Mouse (Mus musculus) brain, embryonic 14.5 days (tissue): ENCODE measurements around the gene Nxpe5.

Experiments used
- CTCF ChIP-seq: fragments of 200-500 bp; IDR thresholded peaks from 2 replicates; pipeline ENCODE4 v1.5.1; 2012; ENCODE audit warnings: inconsistent platforms, mild to moderate bottlenecking, moderate library complexity, borderline replicate concordance; ENCODE audit not compliant: insufficient read depth, insufficient read length; ENCODE audit errors: extremely low read depth
- POLR2A ChIP-seq: fragments of 200-500 bp; IDR thresholded peaks from 2 replicates; pipeline ENCODE4 v1.6.1; 2012; ENCODE audit warnings: mild to moderate bottlenecking, inconsistent platforms, borderline replicate concordance; ENCODE audit not compliant: poor library complexity, insufficient read depth, insufficient read length, severe bottlenecking; ENCODE audit errors: extremely low read depth

DNA sequence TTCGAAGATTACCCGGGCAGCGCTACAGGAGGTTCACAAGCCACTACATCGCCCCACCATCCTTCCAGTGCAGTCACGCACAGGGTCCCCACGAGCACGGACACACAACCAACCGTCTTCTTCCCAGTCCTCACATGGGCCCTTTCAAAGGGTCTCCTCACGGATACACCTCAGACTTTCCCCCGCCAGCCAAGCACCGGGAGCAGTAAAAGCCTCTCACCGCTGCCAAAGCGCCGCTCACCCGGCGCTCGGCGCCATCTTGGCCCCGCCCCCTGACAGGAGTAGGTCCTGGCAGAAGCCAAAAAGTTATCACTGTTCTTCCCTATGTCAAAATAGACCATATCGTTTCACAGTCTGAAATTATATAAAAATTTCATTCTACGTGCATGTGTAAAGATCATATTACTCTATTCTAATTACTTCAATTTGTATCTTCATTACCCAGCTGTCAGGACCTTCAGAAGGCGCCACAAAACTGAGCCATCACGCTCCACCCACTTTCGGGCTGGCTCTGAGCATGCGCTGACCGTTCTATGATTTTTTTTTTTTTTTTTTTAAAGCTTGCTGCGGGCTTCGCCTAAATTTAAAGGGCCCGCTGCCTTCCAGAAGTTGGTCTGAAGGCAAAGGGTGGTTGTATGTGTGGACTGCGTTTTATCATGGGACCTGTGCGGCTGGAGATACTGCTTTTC is 38.6 kb upstream of the Nxpe5 start, which contains the start of the genes Taf6 and Cnpy4:
- TF ChIP-seq CTCF: no peak
- TF ChIP-seq POLR2A: peak; percentile 96; the same call in 1 of the 2 replicates
